Mouse (Mus musculus) cerebellum, postnatal 14 days (tissue): Measurements from ENCODE around the gene Jag1.

ENCODE experiments used
- DNase-seq, 2 experiments: peaks; one replicate each; pipeline ENCODE4 v3.0.0; 2021; ENCODE audit warnings: mixed read lengths in 2 of 2

The Jag1 gene

GRCm38 (mm10) chr2:137098269-137099035, 18.0 kb downstream of the Jag1 start:
- DNase-seq: no peak

DNA sequence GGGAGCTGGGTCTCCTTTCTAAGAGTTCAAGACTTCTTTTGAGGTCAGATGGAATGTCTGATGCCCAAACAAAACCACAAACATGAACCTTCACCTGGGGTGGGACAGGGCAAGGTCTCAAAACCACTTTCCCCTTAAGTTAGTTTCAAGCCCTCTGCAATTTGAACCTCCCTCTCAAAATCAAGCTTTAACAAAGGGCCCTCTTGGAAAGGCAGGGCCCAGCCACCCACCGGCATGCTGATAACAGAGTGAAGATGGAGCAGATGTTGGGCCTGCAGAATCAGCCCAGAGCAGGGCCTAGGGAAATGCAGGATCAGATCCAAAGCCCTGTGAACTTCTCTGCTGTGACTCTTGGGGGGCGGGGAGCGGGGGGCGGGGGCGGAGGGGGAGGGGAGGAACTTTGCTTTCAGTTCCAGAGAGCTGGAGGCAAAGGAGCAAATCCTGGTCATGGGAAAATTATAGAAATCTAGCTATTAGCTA, 19.4 kb downstream of the Jag1 start:
- DNase-seq: no peak

GRCm38 (mm10) chr2:137094301-137094700, 22.1 kb downstream of the Jag1 start:
- no peak for DNase-seq

DNA sequence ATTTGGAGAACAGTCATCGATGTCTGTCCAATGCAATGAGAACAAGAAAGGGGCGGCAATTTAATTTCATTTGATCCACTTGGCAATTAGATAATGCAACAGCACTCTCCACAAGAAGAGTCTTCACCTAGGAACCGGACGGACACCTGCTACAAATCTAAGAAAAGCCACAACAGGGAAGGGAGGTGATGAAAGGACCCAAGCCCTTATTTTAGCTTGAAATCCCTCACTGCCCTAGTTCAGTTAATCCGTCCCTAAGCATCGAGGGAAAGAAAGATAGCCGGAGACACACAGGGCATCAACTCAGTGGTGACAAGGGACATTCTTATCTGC, 23.2 kb downstream of the Jag1 start:
- DNase-seq: no peak

GRCm38 (mm10) chr2:137092523-137093297, 23.7 kb downstream of the Jag1 start:
- DNase-seq: no peak

GRCm38 (mm10) chr2:137091766-137092522, 24.5 kb downstream of the Jag1 start:
- no peak for DNase-seq

- no peak for DNase-seq
These were observed 28.7 kb downstream of the Jag1 start for GRCm38 (mm10) chr2:137087705-137088104.

GRCm38 (mm10) chr2:137086621-137087395, 29.6 kb downstream of the Jag1 start:
- no peak for DNase-seq

DNA sequence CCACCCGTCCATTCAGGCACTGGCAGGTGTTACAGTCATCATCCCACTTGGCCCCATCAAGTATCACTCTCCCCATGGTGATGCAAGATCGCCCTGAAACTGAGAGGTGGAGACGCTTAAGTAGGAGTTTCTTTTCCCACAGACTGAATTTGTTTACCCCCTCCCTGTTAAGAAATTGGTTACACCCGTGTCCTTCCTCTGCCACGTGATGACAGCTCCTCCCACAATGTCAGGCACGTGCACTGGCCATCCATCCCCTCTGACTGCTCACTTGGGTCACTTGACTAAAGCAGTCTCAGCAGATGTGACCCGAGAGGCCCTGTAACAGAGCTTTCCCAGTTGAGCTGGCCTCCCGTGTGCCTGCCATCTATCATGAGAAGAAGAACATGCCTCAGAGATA, 31.2 kb downstream of the Jag1 start:
- DNase-seq: no peak

DNA sequence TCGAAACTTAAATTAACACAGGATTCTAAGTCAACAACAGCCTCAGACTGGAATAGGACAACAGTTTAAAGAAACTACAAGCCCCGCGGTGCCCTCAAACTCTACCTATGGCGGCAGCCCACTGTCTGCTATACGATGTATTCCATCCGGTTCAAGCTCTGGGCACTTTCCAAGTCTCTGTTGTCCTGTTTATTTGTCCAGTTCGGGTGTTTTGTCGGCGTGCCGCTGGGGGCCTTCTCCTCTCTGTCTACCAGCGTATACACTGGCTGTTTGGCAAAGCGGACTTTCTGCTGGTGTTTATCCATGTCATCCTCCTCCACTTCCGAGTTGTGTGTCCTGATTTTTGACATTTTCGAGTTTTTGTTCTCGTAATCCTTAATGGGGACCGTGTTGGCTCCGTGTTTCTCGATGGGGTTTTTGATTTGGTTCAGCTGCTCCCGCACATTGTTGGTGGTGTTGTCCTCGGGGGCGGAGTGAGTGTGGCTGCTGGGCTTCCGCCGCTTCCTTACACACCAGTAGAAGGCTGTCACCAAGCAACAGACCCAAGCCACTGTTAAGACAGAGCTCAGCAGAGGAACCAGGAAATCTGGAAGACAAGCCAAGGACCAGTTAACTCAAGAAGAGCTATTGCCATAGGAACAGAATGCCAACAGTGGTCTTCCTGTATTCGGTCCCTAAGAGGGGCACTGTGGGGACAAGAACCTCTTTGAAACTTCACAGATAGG, 33.4 kb downstream of the Jag1 start:
- no peak for DNase-seq

DNA sequence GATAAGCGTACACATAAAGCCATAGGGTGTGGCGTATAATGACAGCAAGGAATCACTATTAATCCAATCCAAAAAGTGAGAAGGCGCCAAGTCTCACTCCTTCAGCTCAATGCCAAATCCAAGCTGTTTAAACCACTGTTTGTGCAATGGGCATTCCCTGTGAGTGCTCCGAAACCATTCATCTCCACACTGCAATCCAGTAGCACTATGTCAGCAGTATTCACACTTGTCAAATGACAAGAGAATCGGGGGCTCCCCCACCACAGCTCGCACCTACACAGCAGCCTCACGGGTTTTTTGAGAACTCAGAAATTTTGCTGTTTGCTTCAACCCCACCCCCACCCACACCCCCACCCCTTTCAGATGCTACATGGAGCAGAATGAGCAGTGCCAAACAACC, 35.4 kb downstream of the Jag1 start:
- no peak for DNase-seq

DNA sequence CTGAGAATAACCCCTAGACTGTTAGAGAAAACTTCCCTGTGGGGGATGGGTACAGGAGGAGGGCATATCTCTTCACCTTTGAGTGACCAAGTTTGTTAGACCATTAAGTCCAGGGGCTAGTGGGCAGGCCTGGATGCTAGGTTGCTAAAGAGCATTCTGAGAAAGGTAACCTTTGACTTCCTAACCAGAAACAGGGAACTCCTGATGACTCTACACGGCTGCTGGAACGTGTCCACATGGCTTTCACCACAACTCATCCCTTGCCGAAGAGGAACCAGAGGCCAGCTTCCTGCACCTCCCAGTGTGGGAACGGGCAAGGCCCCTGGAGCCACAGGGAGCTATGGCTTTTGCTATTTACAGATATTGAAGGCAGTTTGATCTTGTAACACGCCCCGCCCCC, 36.0 kb downstream of the Jag1 start:
- DNase-seq: no peak

GRCm38 (mm10) chr2:137079721-137080320, 36.6 kb downstream of the Jag1 start:
- DNase-seq: no peak

- DNase-seq: no peak
These were observed 37.7 kb downstream of the Jag1 start for GRCm38 (mm10) chr2:137078771-137079170.

DNA sequence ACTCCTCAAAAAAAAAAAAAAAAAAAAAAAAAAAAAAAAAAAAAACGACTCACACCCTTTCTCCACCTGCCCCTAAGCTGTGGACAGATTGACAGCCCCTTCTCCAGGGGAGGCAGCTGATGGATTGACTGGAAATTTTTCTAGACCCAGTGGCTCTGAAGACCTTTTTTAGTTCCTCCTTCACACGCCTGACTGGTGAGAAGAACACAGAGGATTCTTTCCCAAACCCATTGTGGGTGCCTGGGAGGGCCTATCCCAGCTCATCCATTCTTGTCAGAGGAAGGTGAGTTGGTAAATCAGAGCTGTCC, 42.2 kb downstream of the Jag1 start:
- DNase-seq: no peak

DNA sequence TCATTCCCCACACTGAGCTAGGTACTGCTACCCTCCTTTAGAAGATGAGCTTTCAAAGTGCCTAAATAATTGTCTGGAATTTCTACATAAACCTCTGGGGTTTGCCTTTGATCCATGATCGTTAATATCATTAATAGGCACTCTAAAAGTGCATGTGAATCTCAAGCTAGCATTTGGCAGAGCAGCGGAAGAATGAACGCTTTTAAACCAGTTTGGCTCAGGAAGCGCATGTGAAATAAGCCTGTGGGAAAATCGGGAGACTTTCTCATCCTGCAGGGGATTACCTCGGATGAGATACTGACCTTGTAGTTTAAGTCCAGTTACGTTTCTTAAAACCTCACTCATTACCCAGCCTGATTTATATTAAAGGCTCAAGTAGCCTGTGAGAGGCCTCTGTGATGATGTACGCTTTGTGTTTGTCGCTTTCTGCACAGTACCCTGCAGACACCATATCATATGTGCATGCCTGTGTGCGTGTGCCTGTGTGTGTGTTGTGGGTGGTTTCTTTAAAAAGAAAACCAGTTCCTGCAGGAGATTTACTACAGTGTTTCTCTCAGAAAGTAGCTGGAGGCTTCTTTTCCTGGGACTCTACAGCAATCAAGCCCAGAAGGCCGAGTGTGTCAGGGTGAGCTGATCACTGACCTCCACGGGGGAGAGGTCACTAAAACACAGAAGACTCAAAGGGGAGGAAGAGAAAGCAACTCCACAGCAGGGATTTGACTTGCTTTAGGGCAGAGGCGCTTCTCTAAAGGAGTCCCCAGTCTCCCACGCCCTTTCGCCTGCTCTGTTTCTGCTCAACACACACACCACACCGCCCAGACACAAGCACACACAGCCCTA, 42.8 kb downstream of the Jag1 start:
- no peak for DNase-seq

DNA sequence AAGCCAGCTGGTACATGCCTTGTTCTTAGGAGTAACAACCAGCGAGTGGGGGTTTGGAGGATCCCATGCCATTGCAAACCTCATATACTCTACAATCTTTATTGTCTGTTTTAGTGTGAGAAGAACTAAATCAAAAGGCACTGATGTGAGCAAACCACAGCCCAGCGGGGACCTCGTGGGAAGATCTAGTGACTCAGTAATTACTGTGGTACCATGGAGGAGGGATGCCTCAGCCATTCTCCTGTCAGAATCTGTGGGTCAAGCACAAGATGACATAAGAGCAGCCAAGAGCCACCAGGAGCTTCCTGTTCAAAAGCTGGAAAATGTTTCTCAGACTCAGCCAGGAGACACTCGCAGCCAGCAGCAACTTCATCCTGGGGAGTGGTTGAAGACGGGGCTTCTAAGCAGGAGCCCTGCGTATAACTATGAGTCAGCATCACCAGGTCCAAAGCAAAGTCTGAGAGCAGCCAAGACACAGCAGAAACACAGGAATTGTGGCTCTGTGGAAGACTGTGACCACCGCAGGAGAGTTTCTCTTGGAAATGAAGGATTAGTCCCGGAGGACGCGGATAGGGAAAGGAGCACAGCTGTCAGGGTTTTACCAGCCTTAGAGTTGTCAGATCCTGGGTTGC, 48.8 kb downstream of the Jag1 start:
- peak in 1 of 2 experiments; percentile 30 for DNase-seq

GRCm38 (mm10) chr2:137064513-137064912, 51.9 kb downstream of the Jag1 start:
- no peak for DNase-seq

- DNase-seq: no peak
These were observed 52.6 kb downstream of the Jag1 start for GRCm38 (mm10) chr2:137063829-137064228.

- no peak for DNase-seq
These were observed 66.5 kb downstream of the Jag1 start for GRCm38 (mm10) chr2:137049906-137050305.
